Mouse (Mus musculus) midbrain, embryonic 11.5 days (tissue): Measurements from ENCODE around the gene Cdc25b. TPM values are rescaled to one million over a fixed set of nuclear protein-coding genes. Genes with fewer than 3 reads are reported as not detected.
A peak's percentile ranks its signal among the peaks of the same experiment; 100 is the strongest.

Source experiments
- ATAC-seq: fragments of 200-750 bp; cut with Nextera tagmentation; 2 replicates; pipeline ENCODE4 v1.8.0; 2017; ENCODE audit warnings: moderate TSS enrichment, moderate library complexity; ENCODE audit not compliant: low FRiP score
- DNase-seq: peaks from one replicate; pipeline ENCODE4 v3.0.0; 2015; ENCODE audit warnings: low spot score; ENCODE audit errors: missing footprints
- H3K27ac ChIP-seq: fragments of 300-500 bp; sonication (generic); 2 replicates; pipeline ENCODE4 v1.5.1; 2014; ENCODE audit warnings: low read depth, low read length
- H3K27me3 ChIP-seq: fragments of 300-500 bp; sonication (generic); 2 replicates; pipeline ENCODE4 v1.6.1; 2014; ENCODE audit warnings: mild to moderate bottlenecking, low read length, moderate library complexity, mixed read lengths; ENCODE audit not compliant: control insufficient read depth, insufficient read depth
- H3K36me3 ChIP-seq: fragments of 300-500 bp; sonication (generic); 2 replicates; pipeline ENCODE4 v1.6.1; 2014; ENCODE audit warnings: mild to moderate bottlenecking, low read length, moderate library complexity, mixed read lengths; ENCODE audit not compliant: control insufficient read depth, insufficient read depth
- H3K4me1 ChIP-seq: fragments of 300-500 bp; sonication (generic); 2 replicates; pipeline ENCODE4 v1.6.1; 2014; ENCODE audit warnings: low read length; ENCODE audit not compliant: control insufficient read depth, insufficient read depth
- H3K4me2 ChIP-seq: fragments of 300-500 bp; sonication (generic); 2 replicates; pipeline ENCODE4 v1.6.1; 2014; ENCODE audit warnings: mild to moderate bottlenecking, moderate library complexity
- H3K4me3 ChIP-seq: fragments of 300-500 bp; sonication (generic); 2 replicates; pipeline ENCODE4 v1.5.1; 2014; ENCODE audit warnings: low read depth, low read length
- H3K9ac ChIP-seq: fragments of 300-500 bp; sonication (generic); 2 replicates; pipeline ENCODE4 v1.6.1; 2014; ENCODE audit warnings: low read length
- H3K9me3 ChIP-seq: fragments of 300-500 bp; sonication (generic); 2 replicates; pipeline ENCODE4 v1.6.1; 2016; ENCODE audit warnings: low read length; ENCODE audit not compliant: control insufficient read depth
- WGBS: fragments of 180-500 bp; shearing (Covaris S2); extraction: QIAGEN DNeasy Blood & Tissue Kit; methylation state at CpG from one replicate; pipeline ENCODE4 v1.1.7; 2014; 5-methylcytosine and 5-hydroxymethylcytosine counted together
- polyA plus RNA-seq: library from polyadenylated mRNA; unstranded; fragments of >200 nt; fragmentation: Nextera tagmentation; extraction: Ambion mirVana; gene quantifications from 2 replicates; pipeline ENCODE4 v1.2.1, GENCODE M21; 2014

The Cdc25b gene
- polyA plus RNA-seq, 1 experiment from 2014 or later: 130 TPM

- H3K4me2 ChIP-seq: peak overlapping the region; percentile 78
- peak overlapping the region; percentile 22 for H3K27ac ChIP-seq
- ATAC-seq (no peak), DNase-seq (no peak)
- no peaks in the 10 kb centered on the region for H3K9me3 ChIP-seq
- H3K4me1 ChIP-seq: peaks cover 9% of the 10 kb centered on the region
- H3K27me3 ChIP-seq: no peaks in the 10 kb centered on the region
- H3K4me3 ChIP-seq: peak overlapping the region; percentile 56; the same call in 1 of the 2 replicates
- 85% methylated on average over 4 of the region's 4 CpGs for WGBS
- H3K9ac ChIP-seq: peak overlapping the region; percentile 77
- no peaks in the 10 kb centered on the region for H3K36me3 ChIP-seq
Measured at GRCm38 (mm10) chr2:131209125-131209795, 22.5 kb downstream of the Cdc25b start.

GRCm38 (mm10) chr2:131209969-131210792, 23.4 kb downstream of the Cdc25b start:
- no peaks in the 10 kb centered on the region for H3K9me3 ChIP-seq
- DNase-seq: peak; percentile 99
- peak overlapping the region; percentile 67 for H3K27ac ChIP-seq
- peak; percentile 98 for ATAC-seq
- WGBS: 3% methylated on average over 50 of the region's 50 CpGs
- no peaks in the 10 kb centered on the region for H3K27me3 ChIP-seq
- H3K4me1 ChIP-seq: peaks cover 9% of the 10 kb centered on the region
- H3K4me2 ChIP-seq: peak overlapping the region; percentile 78
- no peaks in the 10 kb centered on the region for H3K36me3 ChIP-seq
- peak overlapping the region; percentile 56 for H3K4me3 ChIP-seq
- peak overlapping the region; percentile 77 for H3K9ac ChIP-seq

- Histone ChIP-seq H3K36me3 (no peaks in the 10 kb centered on the region), H3K27ac (no peak overlapping the region)
- ATAC-seq: no peak
Measured at GRCm38 (mm10) chr2:131211026-131211615, 24.4 kb downstream of the Cdc25b start.

GRCm38 (mm10) chr2:131213773-131214172, 27.0 kb downstream of the Cdc25b start:
- no peak for DNase-seq
- H3K27ac ChIP-seq: no peak overlapping the region
- no peak for ATAC-seq
- H3K27me3 ChIP-seq: no peaks in the 10 kb centered on the region
- WGBS: 85% methylated on average over 7 of the region's 7 CpGs
- H3K4me1 ChIP-seq: peaks cover 9% of the 10 kb centered on the region
- no peak overlapping the region for H3K4me2 ChIP-seq
- no peaks in the 10 kb centered on the region for H3K9me3 ChIP-seq
- H3K36me3 ChIP-seq: no peaks in the 10 kb centered on the region
- H3K4me3 ChIP-seq: no peak overlapping the region
- H3K9ac ChIP-seq: no peak overlapping the region

More at GRCm38 (mm10) chr2:131211026-131211615, 24.4 kb downstream of the Cdc25b start:
- Histone ChIP-seq H3K9me3 (no peaks in the 10 kb centered on the region), H3K4me2 (peak overlapping the region; percentile 78), H3K4me3 (peak overlapping the region; percentile 56), H3K9ac (peak overlapping the region; percentile 77), H3K4me1 (peaks cover 9% of the 10 kb centered on the region), H3K27me3 (no peaks in the 10 kb centered on the region)
- WGBS: 72% methylated on average over 9 of the region's 9 CpGs
- no peak for DNase-seq

GRCm38 (mm10) chr2:131215941-131216858, 29.5 kb downstream of the Cdc25b start:
- no peak overlapping the region for H3K9ac ChIP-seq
- DNase-seq (no peak), ATAC-seq (no peak)
- 86% methylated on average over 7 of the region's 7 CpGs for WGBS
- H3K4me3 ChIP-seq: no peak overlapping the region
- no peaks in the 10 kb centered on the region for H3K9me3 ChIP-seq
- no peaks in the 10 kb centered on the region for H3K27me3 ChIP-seq
- H3K4me1 ChIP-seq: peaks cover under 1% of the 10 kb centered on the region; the same call in 1 of the 2 replicates
- no peak overlapping the region for H3K27ac ChIP-seq
- H3K4me2 ChIP-seq: no peak overlapping the region
- no peaks in the 10 kb centered on the region for H3K36me3 ChIP-seq

- Histone ChIP-seq H3K4me1 (no peaks in the 10 kb centered on the region), H3K4me2 (no peak overlapping the region), H3K4me3 (no peak overlapping the region), H3K27me3 (no peaks in the 10 kb centered on the region), H3K9me3 (no peaks in the 10 kb centered on the region), H3K27ac (no peak overlapping the region), H3K36me3 (no peaks in the 10 kb centered on the region), H3K9ac (no peak overlapping the region)
- ATAC-seq (no peak), DNase-seq (no peak)
- 72% methylated on average over 4 of the region's 4 CpGs for WGBS
Measured at GRCm38 (mm10) chr2:131220030-131220429, 33.3 kb downstream of the Cdc25b start.

- Histone ChIP-seq H3K4me3 (no peak overlapping the region), H3K4me1 (no peaks in the 10 kb centered on the region), H3K36me3 (no peaks in the 10 kb centered on the region), H3K9me3 (no peaks in the 10 kb centered on the region), H3K4me2 (no peak overlapping the region), H3K27me3 (no peaks in the 10 kb centered on the region), H3K27ac (no peak overlapping the region), H3K9ac (no peak overlapping the region)
- ATAC-seq (no peak), DNase-seq (no peak)
- WGBS: 87% methylated on average over 3 of the region's 3 CpGs
Measured at GRCm38 (mm10) chr2:131221853-131222515, 35.2 kb downstream of the Cdc25b start.

GRCm38 (mm10) chr2:131222562-131222961, 35.8 kb downstream of the Cdc25b start:
- H3K9me3 ChIP-seq: no peaks in the 10 kb centered on the region
- 69% methylated on average over 5 of the region's 5 CpGs for WGBS
- H3K27me3 ChIP-seq: no peaks in the 10 kb centered on the region
- ATAC-seq (no peak), DNase-seq (no peak)
- no peak overlapping the region for H3K4me2 ChIP-seq
- no peaks in the 10 kb centered on the region for H3K36me3 ChIP-seq
- H3K4me3 ChIP-seq: no peak overlapping the region
- no peak overlapping the region for H3K9ac ChIP-seq
- H3K4me1 ChIP-seq: no peaks in the 10 kb centered on the region
- no peak overlapping the region for H3K27ac ChIP-seq
